30 mouse cellular contexts compared by ENCODE assay signal in genomic region chr11:114908086-114908485, GRCm38 (mm10). TPM values are rescaled to one million over a fixed set of nuclear protein-coding genes. Genes with fewer than 3 reads are reported as not detected.
DNase-seq lines count a peak whose midpoint lies in the region; ATAC-seq and TF ChIP-seq lines count a peak whose summit lies in the region.
"Had no signal": no experiment of that assay in that cellular context is flagged by ENCODE, and none has a peak within 500 bp of the region (broad histone marks: within the 10 kb centered on the region; RNA-seq: fewer than 3 reads in every experiment).

No protein-coding gene starts in this region.

- no peak overlapping the region for H3K9ac ChIP-seq in heart, embryonic 12.5 days
- H3K9ac ChIP-seq: embryonic facial prominence, embryonic 15.5 days; forebrain, embryonic 12.5 days; forebrain, postnatal 0 days; hindbrain, embryonic 14.5 days; kidney, embryonic 15.5 days; liver, embryonic 15.5 days; midbrain, embryonic 12.5 days; neural tube, embryonic 15.5 days had no signal

- no peak overlapping the region for H3K4me2 ChIP-seq in heart, embryonic 12.5 days
- H3K4me2 ChIP-seq: embryonic facial prominence, embryonic 15.5 days; forebrain, embryonic 12.5 days; heart, embryonic 11.5 days; hindbrain, embryonic 14.5 days; kidney, embryonic 15.5 days; liver, embryonic 15.5 days; midbrain, embryonic 12.5 days; neural tube, embryonic 15.5 days had no signal

- H3K27me3 ChIP-seq in heart, embryonic 12.5 days (replicated peaks): no peaks in the 10 kb centered on the region
- H3K27me3 ChIP-seq: embryonic facial prominence, embryonic 15.5 days; kidney, embryonic 15.5 days; liver, embryonic 15.5 days; neural tube, embryonic 15.5 days had no signal

- 37% methylated on average over 4 of the region's 4 CpGs for WGBS in heart, embryonic 12.5 days

- no peak overlapping the region for H3K4me3 ChIP-seq in heart, embryonic 12.5 days
- H3K4me3 ChIP-seq: embryonic facial prominence, embryonic 10.5 days; embryonic facial prominence, embryonic 15.5 days; forebrain, embryonic 12.5 days; kidney, embryonic 15.5 days; liver, embryonic 15.5 days; midbrain, embryonic 12.5 days; neural tube, embryonic 15.5 days had no signal

- DNase-seq in heart, adult 11 months: peak; percentile 88
- DNase-seq in brain, embryonic 14.5 days (ENCODE audit: low read depth): peak; percentile 2
- no peak for DNase-seq in heart, postnatal 14 days
- DNase-seq in kidney, adult 9 months: no peak
- DNase-seq in layer of hippocampus, postnatal 14 days (ENCODE audit: low spot score in 2 of 2): no peak
- DNase-seq: cerebellum, adult 11-12 months; cerebellum, postnatal 10 days; gastrocnemius, postnatal 10 days; kidney, postnatal 4 days; layer of hippocampus, postnatal 36 days; left cerebral cortex, postnatal 4 days; thymus, adult 18-20 months; thymus, postnatal 25 days had no signal

- H3K9me3 ChIP-seq in heart, embryonic 12.5 days (replicated peaks): no peaks in the 10 kb centered on the region
- H3K9me3 ChIP-seq: embryonic facial prominence, embryonic 10.5 days; embryonic facial prominence, embryonic 15.5 days; forebrain, embryonic 12.5 days; kidney, embryonic 15.5 days; liver, embryonic 15.5 days; midbrain, embryonic 12.5 days; neural tube, embryonic 15.5 days had no signal

- intact Hi-C loops in heart, postnatal 14 days (cut with DNase I): no loop called here

- no peaks in the 10 kb centered on the region for H3K36me3 ChIP-seq in heart, embryonic 12.5 days
- H3K36me3 ChIP-seq: embryonic facial prominence, embryonic 10.5 days; embryonic facial prominence, embryonic 15.5 days; forebrain, embryonic 12.5 days; G1E; kidney, embryonic 15.5 days; liver, embryonic 15.5 days; midbrain, embryonic 12.5 days; neural tube, embryonic 15.5 days had no signal

- H3K27ac ChIP-seq in heart, embryonic 12.5 days (ENCODE audit: poor library complexity, severe bottlenecking): no peak overlapping the region
- H3K27ac ChIP-seq: embryonic facial prominence, embryonic 10.5 days; embryonic facial prominence, embryonic 15.5 days; forebrain, embryonic 12.5 days; hindbrain, embryonic 14.5 days; kidney, embryonic 15.5 days; liver, embryonic 15.5 days; midbrain, embryonic 12.5 days; neural tube, embryonic 15.5 days; stomach, postnatal 0 days had no signal

- TF ChIP-seq CTCF in brain, embryonic 14.5 days (IDR thresholded peaks at IDR 0.05; ENCODE audit: borderline replicate concordance, extremely low read depth, insufficient read depth, insufficient read length): no peak

- no peak for ATAC-seq in heart, embryonic 12.5 days (ENCODE audit: insufficient number of reproducible peaks, low FRiP score)
- peak; percentile 20 for ATAC-seq in megakaryocyte, adult 5-6 weeks (ENCODE audit: poor library complexity, severe bottlenecking)
- peak; percentile 30; the same call in 1 of the 2 replicates for ATAC-seq in neutrophil, adult 5-6 weeks (ENCODE audit: extremely low read depth, insufficient number of reproducible peaks, low FRiP score, poor library complexity, severe bottlenecking)
- ATAC-seq: forebrain, postnatal 0 days; intestine, postnatal 0 days had no signal

- no peak for TF ChIP-seq POLR2A in brain, embryonic 14.5 days (IDR thresholded peaks at IDR 0.05; ENCODE audit: borderline replicate concordance, extremely low read depth, insufficient read depth, insufficient read length, poor library complexity, severe bottlenecking)

- H3K4me1 ChIP-seq in heart, embryonic 12.5 days (replicated peaks): 0 out of 2 replicates have a peak, but pooled peaks cover 6% of the 10 kb centered on the region
- H3K4me1 ChIP-seq: embryonic facial prominence, embryonic 10.5 days; embryonic facial prominence, embryonic 15.5 days; forebrain, embryonic 12.5 days; kidney, embryonic 15.5 days; liver, embryonic 15.5 days; midbrain, embryonic 12.5 days; neural tube, embryonic 15.5 days had no signal

RNA-seq across cellular contexts. Expression of gene Cd300a, which starts 18.2 kb away (rescaled TPM):
- polyA plus RNA-seq in heart, embryonic 12.5 days (2016; fragmentation: Nextera tagmentation; extraction: Ambion mirVana): 0.40 and 0.41 TPM in 2 replicates
- 0.53 and 0.60 TPM in 2 replicates for polyA plus RNA-seq in brain, embryonic 14.5 days (2012; rRNA removed)
- 38.1 and 38.5 TPM in 2 replicates for total RNA-seq in megakaryocyte, adult 5-6 weeks (2015)
- 71.1 and 83.8 TPM in 2 replicates for total RNA-seq in megakaryocyte, adult 5-6 weeks (2017)
- 100 and 105 TPM in 2 replicates for total RNA-seq in neutrophil, adult 5-6 weeks (2017)
- 1 to 10 TPM in 1 of 2 experiments, under 1 TPM in 1; 1.00 to 1.2 TPM for total RNA-seq in heart, postnatal 14 days (2021)
- 1 to 10 TPM in 1 of 2 experiments, under 1 TPM in 1; 0.19 to 1.1 TPM for total RNA-seq in layer of hippocampus, postnatal 14 days (2021)
- polyA plus RNA-seq: G1E had no signal

RNA-seq across cellular contexts. Expression of gene Cd300lb, which starts 26.1 kb away (rescaled TPM):
- 0.89 and 0.98 TPM in 2 replicates for polyA plus RNA-seq in heart, embryonic 12.5 days (2016; fragmentation: Nextera tagmentation; extraction: Ambion mirVana)
- polyA plus RNA-seq in brain, embryonic 14.5 days (2012; rRNA removed): 0.04 and 0.07 TPM in 2 replicates
- total RNA-seq in megakaryocyte, adult 5-6 weeks (2015): 107 TPM in 2 replicates
- 82.9 and 97.3 TPM in 2 replicates for total RNA-seq in megakaryocyte, adult 5-6 weeks (2017)
- 222 and 223 TPM in 2 replicates for total RNA-seq in neutrophil, adult 5-6 weeks (2017)
- total RNA-seq in heart, postnatal 14 days (2021): under 1 TPM; 0.65 to 0.78 TPM
- under 1 TPM in 1 of 2 experiments, not detected in 1; 0.12 TPM for total RNA-seq in layer of hippocampus, postnatal 14 days (2021)
- total RNA-seq: forebrain, postnatal 0 days; layer of hippocampus, postnatal 36 days; left cerebral cortex, postnatal 4 days had no signal
- polyA plus RNA-seq: forebrain, embryonic 12.5 days; forebrain, postnatal 0 days; G1E had no signal

RNA-seq across cellular contexts. Expression of gene Gprc5c, which starts 57.1 kb away (rescaled TPM):
- 26.6 and 26.7 TPM in 2 replicates for polyA plus RNA-seq in heart, embryonic 12.5 days (2016; fragmentation: Nextera tagmentation; extraction: Ambion mirVana)
- polyA plus RNA-seq in brain, embryonic 14.5 days (2012; rRNA removed): 4.1 and 7.4 TPM in 2 replicates
- total RNA-seq in megakaryocyte, adult 5-6 weeks (2015): 0.04 and 0.32 TPM in 2 replicates
- 0.37 and 0.89 TPM in 2 replicates for total RNA-seq in megakaryocyte, adult 5-6 weeks (2017)
- total RNA-seq in neutrophil, adult 5-6 weeks (2017): 0.37 and 1.0 TPM in 2 replicates
- 10 to 100 TPM in 1 of 2 experiments, 1 to 10 TPM in 1; 7.4 to 10.7 TPM for total RNA-seq in heart, postnatal 14 days (2021)
- 1 to 10 TPM; 4.7 to 6.0 TPM for total RNA-seq in layer of hippocampus, postnatal 14 days (2021)
- total RNA-seq: hematopoietic stem cell, adult 5-6 weeks had no signal
- polyA plus RNA-seq: G1E had no signal

Comparison
In these comparisons a context has a peak if more than half of its experiments do, and no peak if none do; other contexts are left out.
1. DNase-seq: peak in heart, adult 11 months (single experiment) and brain, embryonic 14.5 days (single experiment); none in heart, postnatal 14 days (0 of 2), kidney, adult 9 months (single experiment) and layer of hippocampus, postnatal 14 days (0 of 2).
2. RNA of gene Cd300a, which starts 18.2 kb away (total RNA-seq): 100 to 105 TPM in neutrophil, adult 5-6 weeks and 38.1 to 83.8 TPM in megakaryocyte, adult 5-6 weeks; 1.00 to 1.2 TPM in heart, postnatal 14 days and 0.19 to 1.1 TPM in layer of hippocampus, postnatal 14 days; every median in the first group is over 10 times any median in the second.
3. RNA of gene Cd300lb, which starts 26.1 kb away (total RNA-seq): 222 to 223 TPM in neutrophil, adult 5-6 weeks and 82.9 to 107 TPM in megakaryocyte, adult 5-6 weeks; 0.65 to 0.78 TPM in heart, postnatal 14 days and 0.12 TPM in layer of hippocampus, postnatal 14 days; every median in the first group is over 10 times any median in the second.